Mouse (Mus musculus) lung, postnatal 36 days (tissue): ENCODE measurements around the gene Tas2r103.

Experiments used
- DNase-seq: peaks from one replicate; pipeline ENCODE4 v3.0.0; 2022; ENCODE audit warnings: mixed read lengths

Tas2r103 gene

DNA sequence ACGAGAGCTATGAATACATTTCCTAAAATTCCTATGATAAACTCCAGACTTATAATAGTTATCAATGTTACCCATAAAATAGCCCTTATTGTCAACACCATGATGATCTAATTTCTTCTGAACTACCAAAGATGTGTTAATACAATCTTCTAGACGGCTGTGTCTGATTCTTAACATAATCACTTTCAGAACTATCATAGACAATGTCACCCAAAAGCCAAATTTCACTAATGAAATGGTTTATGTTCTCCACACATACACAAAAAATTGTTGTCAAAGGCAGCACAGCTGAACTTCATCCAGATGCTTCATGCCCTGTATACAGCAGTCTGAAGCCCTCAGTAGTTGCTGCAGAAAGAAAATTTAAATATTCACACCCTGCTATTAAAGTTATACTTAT, at the start of gene Tas2r103:
Tas2r103 (minus strand) TSS at position 101 of the 400 bp plus-strand sequence.
- no peak for DNase-seq

DNA sequence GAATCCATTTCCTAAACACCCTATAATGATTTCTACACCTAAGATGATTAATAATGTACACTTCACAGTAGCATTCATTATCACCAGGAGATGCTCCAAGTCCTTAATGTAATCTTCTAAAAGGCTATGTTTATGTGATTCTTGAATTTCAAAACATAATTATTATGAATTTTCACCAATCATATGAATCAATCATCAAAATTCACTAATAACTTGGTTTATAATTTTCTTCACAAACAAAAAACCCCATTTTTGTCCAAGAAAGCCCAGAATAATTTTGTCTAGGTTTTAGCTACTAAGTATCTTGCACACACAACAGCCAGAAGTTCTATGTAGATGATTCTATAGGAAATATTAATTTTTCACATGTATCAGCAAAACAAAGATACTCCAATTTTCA, 18.8 kb upstream of the Tas2r103 start, which contains the start of gene Tas2r140:
Tas2r140 (minus strand) TSS at position 101 of the 400 bp plus-strand sequence.
- DNase-seq = no peak
